Mouse (Mus musculus): ENCODE results near the gene Anp32a. TPM values are rescaled to one million over a fixed set of nuclear protein-coding genes. Genes with fewer than 3 reads are reported as not detected.
A peak's percentile ranks its signal among the peaks of the same experiment; 100 is the strongest.

Gene Anp32a
- polyA plus RNA-seq, 1 experiment from 2014 or later = 135 TPM

- H3K27ac ChIP-seq (ENCODE audit: low read depth) = no peak overlapping the region
- no peaks in the 10 kb centered on the region; the same call in 1 of the 2 replicates for H3K4me1 ChIP-seq (ENCODE audit: insufficient read depth)
Observed at GRCm38 (mm10) chr9:62353784-62354183, 12.7 kb downstream of the Anp32a start.

GRCm38 (mm10) chr9:62354838-62355719 lies 14.0 kb downstream of the Anp32a start:
- DNase-seq = no peak
- Histone ChIP-seq H3K27me3 (ENCODE audit: insufficient read depth, low read length) (no peaks in the 10 kb centered on the region), H3K9me3 (ENCODE audit: low read depth, low read length) (no peaks in the 10 kb centered on the region), H3K4me1 (ENCODE audit: insufficient read depth) (peaks cover 6% of the 10 kb centered on the region), H3K4me3 (ENCODE audit: low read depth, low read length) (no peak overlapping the region), H3K4me2 (no peak overlapping the region), H3K9ac (no peak overlapping the region), H3K36me3 (ENCODE audit: insufficient read depth) (peaks cover 41% of the 10 kb centered on the region), H3K27ac (ENCODE audit: low read depth) (no peak overlapping the region)
- TF ChIP-seq CTCF (IDR thresholded peaks at IDR 0.05; ENCODE audit: low read depth) = no peak
- ATAC-seq (ENCODE audit: insufficient read depth) = no peak
- WGBS = 70% methylated on average over 16 of the region's 16 CpGs

More at GRCm38 (mm10) chr9:62353784-62354183, 12.7 kb downstream of the Anp32a start:
- Histone ChIP-seq H3K36me3 (ENCODE audit: insufficient read depth) (peaks cover 30% of the 10 kb centered on the region; the same call in 1 of the 2 replicates), H3K9ac (no peak overlapping the region), H3K4me2 (no peak overlapping the region), H3K4me3 (ENCODE audit: low read depth, low read length) (no peak overlapping the region), H3K9me3 (ENCODE audit: low read depth, low read length) (no peaks in the 10 kb centered on the region), H3K27me3 (ENCODE audit: insufficient read depth, low read length) (no peaks in the 10 kb centered on the region)
- WGBS = 72% methylated on average over 7 of the region's 7 CpGs
- DNase-seq (no peak), ATAC-seq (ENCODE audit: insufficient read depth) (no peak)
- TF ChIP-seq CTCF (IDR thresholded peaks at IDR 0.05; ENCODE audit: low read depth) = no peak

GRCm38 (mm10) chr9:62355763-62356162 lies 14.7 kb downstream of the Anp32a start:
- 85% methylated on average over 6 of the region's 6 CpGs for WGBS
- Histone ChIP-seq H3K27me3 (ENCODE audit: insufficient read depth, low read length) (no peaks in the 10 kb centered on the region), H3K4me1 (ENCODE audit: insufficient read depth) (peaks cover 7% of the 10 kb centered on the region), H3K27ac (ENCODE audit: low read depth) (no peak overlapping the region), H3K36me3 (ENCODE audit: insufficient read depth) (peaks cover 44% of the 10 kb centered on the region), H3K4me2 (no peak overlapping the region), H3K9me3 (ENCODE audit: low read depth, low read length) (no peaks in the 10 kb centered on the region), H3K4me3 (ENCODE audit: low read depth, low read length) (no peak overlapping the region), H3K9ac (no peak overlapping the region)
- TF ChIP-seq CTCF (IDR thresholded peaks at IDR 0.05; ENCODE audit: low read depth) = no peak
- ATAC-seq (ENCODE audit: insufficient read depth) (no peak), DNase-seq (no peak)

GRCm38 (mm10) chr9:62357593-62357992 lies 16.5 kb downstream of the Anp32a start:
- TF ChIP-seq CTCF (IDR thresholded peaks at IDR 0.05; ENCODE audit: low read depth) = no peak
- peaks cover 14% of the 10 kb centered on the region for H3K4me1 ChIP-seq (ENCODE audit: insufficient read depth)
- DNase-seq = no peak

GRCm38 (mm10) chr9:62358851-62359250 lies 17.8 kb downstream of the Anp32a start:
- TF ChIP-seq CTCF (IDR thresholded peaks at IDR 0.05; ENCODE audit: low read depth) = no peak
- no peak overlapping the region for H3K4me2 ChIP-seq
- no peak for ATAC-seq (ENCODE audit: insufficient read depth)
- H3K9ac ChIP-seq = no peak overlapping the region
- H3K36me3 ChIP-seq (ENCODE audit: insufficient read depth) = peaks cover 40% of the 10 kb centered on the region
- H3K4me3 ChIP-seq (ENCODE audit: low read depth, low read length) = no peak overlapping the region
- 60% methylated on average over 9 of the region's 9 CpGs for WGBS
- no peaks in the 10 kb centered on the region for H3K27me3 ChIP-seq (ENCODE audit: insufficient read depth, low read length)
- no peaks in the 10 kb centered on the region for H3K9me3 ChIP-seq (ENCODE audit: low read depth, low read length)
- no peak for DNase-seq
- peaks cover 26% of the 10 kb centered on the region for H3K4me1 ChIP-seq (ENCODE audit: insufficient read depth)
- no peak overlapping the region for H3K27ac ChIP-seq (ENCODE audit: low read depth)

More at GRCm38 (mm10) chr9:62357593-62357992, 16.5 kb downstream of the Anp32a start:
- H3K4me3 ChIP-seq (ENCODE audit: low read depth, low read length) = no peak overlapping the region
- H3K9ac ChIP-seq = no peak overlapping the region
- H3K4me2 ChIP-seq = no peak overlapping the region
- H3K27me3 ChIP-seq (ENCODE audit: insufficient read depth, low read length) = no peaks in the 10 kb centered on the region
- H3K36me3 ChIP-seq (ENCODE audit: insufficient read depth) = peaks cover 40% of the 10 kb centered on the region
- no peaks in the 10 kb centered on the region for H3K9me3 ChIP-seq (ENCODE audit: low read depth, low read length)
- no peak for ATAC-seq (ENCODE audit: insufficient read depth)
- no peak overlapping the region for H3K27ac ChIP-seq (ENCODE audit: low read depth)
- 63% methylated on average over 8 of the region's 8 CpGs for WGBS

- Histone ChIP-seq H3K27me3 (ENCODE audit: insufficient read depth, low read length) (no peaks in the 10 kb centered on the region), H3K4me1 (ENCODE audit: insufficient read depth) (peaks cover 45% of the 10 kb centered on the region), H3K9ac (no peak overlapping the region), H3K4me2 (no peak overlapping the region), H3K36me3 (ENCODE audit: insufficient read depth) (peaks cover 29% of the 10 kb centered on the region), H3K9me3 (ENCODE audit: low read depth, low read length) (no peaks in the 10 kb centered on the region), H3K27ac (ENCODE audit: low read depth) (peak overlapping the region; percentile 4; the same call in 1 of the 2 replicates), H3K4me3 (ENCODE audit: low read depth, low read length) (no peak overlapping the region)
- no peak for ATAC-seq (ENCODE audit: insufficient read depth)
- WGBS = 39% methylated on average over 4 of the region's 4 CpGs
- DNase-seq = no peak
- no peak for TF ChIP-seq CTCF (IDR thresholded peaks at IDR 0.05; ENCODE audit: low read depth)
Observed at GRCm38 (mm10) chr9:62360889-62361288, 19.8 kb downstream of the Anp32a start.

- peak overlapping the region; percentile 51 for H3K9ac ChIP-seq
- ATAC-seq (ENCODE audit: insufficient read depth) (no peak), DNase-seq (peak; percentile 36)
- H3K4me1 ChIP-seq (ENCODE audit: insufficient read depth) = peaks cover 64% of the 10 kb centered on the region
- WGBS = 17% methylated on average over 11 of the region's 11 CpGs
- no peaks in the 10 kb centered on the region for H3K9me3 ChIP-seq (ENCODE audit: low read depth, low read length)
- H3K4me3 ChIP-seq (ENCODE audit: low read depth, low read length) = peak overlapping the region; percentile 29; the same call in 1 of the 2 replicates
- H3K27ac ChIP-seq (ENCODE audit: low read depth) = peak overlapping the region; percentile 78
- H3K27me3 ChIP-seq (ENCODE audit: insufficient read depth, low read length) = no peaks in the 10 kb centered on the region
- H3K36me3 ChIP-seq (ENCODE audit: insufficient read depth) = peaks cover 17% of the 10 kb centered on the region
- no peak for TF ChIP-seq CTCF (IDR thresholded peaks at IDR 0.05; ENCODE audit: low read depth)
- peak overlapping the region; percentile 66 for H3K4me2 ChIP-seq
Observed at GRCm38 (mm10) chr9:62362835-62363385, 21.8 kb downstream of the Anp32a start.

All from lung, embryonic 14.5 days (tissue).